Mouse (Mus musculus): ENCODE data around the gene Mt4. TPM values are rescaled to one million over a fixed set of nuclear protein-coding genes. Genes with fewer than 3 reads are reported as not detected.
A peak's percentile ranks its signal among the peaks of the same experiment; 100 is the strongest.

Mt4 gene
- total and polyA plus RNA-seq, 3 experiments = not detected

DNA sequence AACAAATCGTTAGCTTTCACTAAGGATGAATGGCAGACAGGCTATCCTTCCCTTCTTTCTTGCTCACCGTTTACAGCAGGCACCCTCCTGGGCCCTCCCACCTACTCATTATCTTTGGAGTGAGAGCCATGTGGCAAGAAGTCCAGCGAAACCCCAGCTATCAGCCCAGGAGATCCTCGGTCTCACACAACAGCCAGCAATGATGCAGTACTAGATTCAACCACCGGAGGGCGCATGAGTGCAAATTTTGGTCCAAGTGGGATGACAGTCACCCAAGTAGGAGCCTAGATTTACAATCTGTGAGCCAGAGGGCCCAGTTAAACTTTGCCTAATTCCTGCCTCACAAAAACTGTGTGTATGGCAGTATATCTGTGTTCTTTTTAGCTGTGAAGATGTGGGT lies 30.2 kb downstream of the Mt4 start:
- Histone ChIP-seq H3K9ac (ENCODE audit: control insufficient read depth, low read depth, low read length, poor library complexity, severe bottlenecking) (peak overlapping the region; percentile 38), H3K36me3 (ENCODE audit: control insufficient read depth in 1 of 2, insufficient read depth in 2 of 2, low read length in 2 of 2) (peaks cover 0 to 24% of the 10 kb centered on the region in 2 experiments; a peak in 2 of 4 replicates), H3K4me1 (ENCODE audit: control insufficient read depth in 1 of 2, insufficient read depth in 2 of 2, low read length in 2 of 2) (peaks cover 11 to 35% of the 10 kb centered on the region in 2 experiments), H3K79me2 (ENCODE audit: control insufficient read depth, insufficient read depth, low read length, poor library complexity) (peaks cover 8% of the 10 kb centered on the region; the same call in 1 of the 2 replicates), H3K9me3 (replicated peaks; ENCODE audit: insufficient read depth, low read length) (no peaks in the 10 kb centered on the region), H3K4me3 (ENCODE audit: control insufficient read depth in 1 of 2, insufficient read depth in 1 of 2, low read depth in 2 of 2, low read length in 2 of 2) (peak overlapping the region; percentile 41 to 50), H3K27me3 (ENCODE audit: control insufficient read depth in 1 of 2, insufficient read depth in 2 of 2, low read length in 2 of 2) (no peaks in the 10 kb centered on the region), H3K27ac (ENCODE audit: control insufficient read depth, low read depth, low read length) (no peak overlapping the region)
- peak; percentile 91 for DNase-seq (ENCODE audit: low read depth, low spot score)
- TF ChIP-seq TBP (IDR thresholded peaks at IDR 0.05; ENCODE audit: low read depth, low read length) (no peak), ETS1 (IDR thresholded peaks at IDR 0.05; ENCODE audit: low read depth, low read length) (no peak), SMC3 (IDR thresholded peaks at IDR 0.05; ENCODE audit: low read depth, low read length) (peak; percentile 94), MXI1 (IDR thresholded peaks at IDR 0.05; ENCODE audit: low read depth, low read length) (no peak), SIN3A (IDR thresholded peaks at IDR 0.05; ENCODE audit: low read length) (peak; percentile 52; the same call in 1 of the 2 replicates), ZNF384 (IDR thresholded peaks at IDR 0.05; ENCODE audit: low read depth, low read length) (peak; percentile 47; the same call in 1 of the 2 replicates), RAD21 (IDR thresholded peaks at IDR 0.05; ENCODE audit: low read depth, low read length) (peak; percentile 86), ZC3H11A (IDR thresholded peaks at IDR 0.05; ENCODE audit: low read depth, low read length) (peak; percentile 76), CTCF (IDR thresholded peaks at IDR 0.05 in 2 of 3, conservative IDR thresholded peaks at IDR 0.05 in 1 of 3; ENCODE audit: control insufficient read depth in 1 of 3, insufficient read depth in 1 of 3, low read depth in 2 of 3, low read length in 3 of 3, poor library complexity in 1 of 3, severe bottlenecking in 1 of 3) (peak; percentile 79 to 96 (median 92)), RCOR1 (IDR thresholded peaks at IDR 0.05; ENCODE audit: low read depth, low read length) (peak; percentile 78), ZMIZ1 (IDR thresholded peaks at IDR 0.05; ENCODE audit: low read depth, low read length) (no peak), MYB (IDR thresholded peaks at IDR 0.05; ENCODE audit: low read depth, low read length) (no peak), BHLHE40 (IDR thresholded peaks at IDR 0.05; ENCODE audit: borderline replicate concordance, low read depth, low read length) (no peak), E2F4 (IDR thresholded peaks at IDR 0.05; ENCODE audit: borderline replicate concordance, low read depth, low read length) (no peak)

DNA sequence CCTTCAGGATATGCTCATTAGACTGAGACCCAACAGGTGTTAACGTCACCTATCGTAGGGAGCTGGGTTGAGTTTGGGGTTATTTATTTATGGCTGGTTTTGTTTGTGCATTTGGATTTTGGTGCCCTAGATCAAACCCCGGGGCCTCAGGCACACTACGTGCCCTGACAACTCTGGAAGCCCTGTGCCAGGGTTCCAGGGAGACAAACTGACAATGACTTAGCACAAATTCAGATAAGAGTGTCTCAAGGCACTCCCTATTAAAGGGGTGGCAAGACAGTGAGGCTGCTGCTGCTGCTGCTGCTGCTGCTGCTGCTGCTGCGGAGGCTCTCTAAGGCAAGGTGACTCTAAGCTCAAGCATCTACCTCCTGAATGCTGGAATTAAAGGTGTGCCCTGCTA lies 32.5 kb downstream of the Mt4 start:
- H3K27ac ChIP-seq (ENCODE audit: control insufficient read depth, low read depth, low read length) = peak overlapping the region; percentile 88
- peak overlapping the region; percentile 67 for H3K9ac ChIP-seq (ENCODE audit: control insufficient read depth, low read depth, low read length, poor library complexity, severe bottlenecking)
- peaks cover 13 to 39% of the 10 kb centered on the region in 2 experiments for H3K4me1 ChIP-seq (ENCODE audit: control insufficient read depth in 1 of 2, insufficient read depth in 2 of 2, low read length in 2 of 2)
- no peaks in the 10 kb centered on the region for H3K27me3 ChIP-seq (ENCODE audit: control insufficient read depth in 1 of 2, insufficient read depth in 2 of 2, low read length in 2 of 2)
- H3K36me3 ChIP-seq (ENCODE audit: control insufficient read depth in 1 of 2, insufficient read depth in 2 of 2, low read length in 2 of 2) = peaks cover 0 to 27% of the 10 kb centered on the region in 2 experiments; a peak in 2 of 4 replicates
- DNase-seq (ENCODE audit: low read depth, low spot score) = peak; percentile 84
- H3K9me3 ChIP-seq (replicated peaks; ENCODE audit: insufficient read depth, low read length) = no peaks in the 10 kb centered on the region
- peaks cover 21% of the 10 kb centered on the region for H3K79me2 ChIP-seq (ENCODE audit: control insufficient read depth, insufficient read depth, low read length, poor library complexity)
- peak overlapping the region; percentile 27 for H3K4me3 ChIP-seq (ENCODE audit: control insufficient read depth in 1 of 2, insufficient read depth in 1 of 2, low read depth in 2 of 2, low read length in 2 of 2)
- peak; percentile 60 for TF ChIP-seq NELFE (IDR thresholded peaks at IDR 0.05; ENCODE audit: low read depth, low read length)
- peak; percentile 86 for TF ChIP-seq GABPA (IDR thresholded peaks at IDR 0.05; ENCODE audit: low read depth, low read length)
- no peak for TF ChIP-seq POLR2AphosphoS2 (IDR thresholded peaks at IDR 0.05; ENCODE audit: low read length)
- no peak for TF ChIP-seq NRF1 (IDR thresholded peaks at IDR 0.05; ENCODE audit: insufficient read depth, low read depth, low read length, poor library complexity, severe bottlenecking)
- TF ChIP-seq EP300 (IDR thresholded peaks at IDR 0.05; ENCODE audit: low read depth in 1 of 2, low read length in 2 of 2) = peak; percentile 66 to 87
- peak; percentile 65 for TF ChIP-seq GATA1 (IDR thresholded peaks at IDR 0.05; ENCODE audit: low read depth, low read length)
- no peak for TF ChIP-seq RAD21 (IDR thresholded peaks at IDR 0.05; ENCODE audit: low read depth, low read length)
- TF ChIP-seq ZNF384 (IDR thresholded peaks at IDR 0.05; ENCODE audit: low read depth, low read length) = no peak
- TF ChIP-seq CHD1 (IDR thresholded peaks at IDR 0.05; ENCODE audit: low read depth, low read length) = no peak
- TF ChIP-seq UBTF (IDR thresholded peaks at IDR 0.05; ENCODE audit: borderline replicate concordance, insufficient read depth, low read depth, low read length) = no peak
- no peak for TF ChIP-seq MEF2A (IDR thresholded peaks at IDR 0.05; ENCODE audit: extremely low read depth, insufficient replicate concordance, low read depth, low read length, poor library complexity, severe bottlenecking)
- TF ChIP-seq ZC3H11A (IDR thresholded peaks at IDR 0.05; ENCODE audit: low read depth, low read length) = no peak
- TF ChIP-seq MAX (IDR thresholded peaks at IDR 0.05; ENCODE audit: low read length) = no peak; the same call in 1 of the 2 replicates
- no peak for TF ChIP-seq MAZ (IDR thresholded peaks at IDR 0.05; ENCODE audit: low read depth, low read length)
- TF ChIP-seq MAFK (IDR thresholded peaks at IDR 0.05; ENCODE audit: borderline replicate concordance, low read depth, low read length) = peak; percentile 63; the same call in 1 of the 2 replicates
- TF ChIP-seq ELF1 (IDR thresholded peaks at IDR 0.05; ENCODE audit: low read depth, low read length) = no peak
- TF ChIP-seq RCOR1 (IDR thresholded peaks at IDR 0.05; ENCODE audit: low read depth, low read length) = peak; percentile 52; the same call in 1 of the 2 replicates
- TF ChIP-seq POLR2A (IDR thresholded peaks at IDR 0.05; ENCODE audit: control insufficient read depth in 1 of 2, insufficient read depth in 1 of 2, low read depth in 1 of 2, low read length in 2 of 2, poor library complexity in 1 of 2) = peak in 1 of 2 experiments; percentile 77; a peak in 2 of 4 replicates
- TF ChIP-seq CTCF (IDR thresholded peaks at IDR 0.05 in 2 of 3, conservative IDR thresholded peaks at IDR 0.05 in 1 of 3; ENCODE audit: control insufficient read depth in 1 of 3, insufficient read depth in 1 of 3, low read depth in 2 of 3, low read length in 3 of 3, poor library complexity in 1 of 3, severe bottlenecking in 1 of 3) = no peak
- TF ChIP-seq MYB (IDR thresholded peaks at IDR 0.05; ENCODE audit: low read depth, low read length) = peak; percentile 47; the same call in 1 of the 2 replicates
- peak; percentile 86 for TF ChIP-seq USF1 (IDR thresholded peaks at IDR 0.05; ENCODE audit: low read depth, low read length)
- TF ChIP-seq ZMIZ1 (IDR thresholded peaks at IDR 0.05; ENCODE audit: low read depth, low read length) = no peak
- TF ChIP-seq KAT2A (conservative IDR thresholded peaks at IDR 0.05; ENCODE audit: low read depth, low read length) = no peak

Data from MEL (cell line).